Comparison of ENCODE assay signal across 8 mouse cellular contexts in the genomic region with DNA sequence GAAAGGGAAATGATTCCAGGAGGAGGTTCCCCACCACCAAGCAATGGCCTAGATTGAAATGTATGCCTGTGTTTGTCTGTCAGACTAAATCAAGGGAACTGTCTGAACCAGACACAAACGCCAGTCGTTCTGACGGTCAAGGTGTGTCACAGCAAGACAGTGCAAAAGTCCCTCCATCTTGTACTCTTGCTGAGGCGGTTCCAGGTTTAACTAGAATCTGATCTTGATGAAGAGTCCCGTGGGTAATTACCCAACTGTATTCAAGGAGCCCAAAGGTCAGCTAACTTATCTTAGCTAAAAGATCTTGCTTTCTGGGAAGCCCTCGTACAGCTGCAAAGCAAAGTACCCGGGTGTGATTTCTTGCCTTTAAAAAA. TPM values are rescaled to one million over a fixed set of nuclear protein-coding genes. Genes with fewer than 3 reads are reported as not detected.
DNase-seq lines count a peak whose midpoint lies in the region; ATAC-seq and TF ChIP-seq lines count a peak whose summit lies in the region.

No protein-coding gene starts in this region.

- H3K9ac ChIP-seq in lung, embryonic 14.5 days: peak overlapping the region; percentile 80; the same call in 1 of the 2 replicates
- H3K9ac ChIP-seq in limb, embryonic 11.5 days (ENCODE audit: low read length): peak overlapping the region; percentile 86; the same call in 1 of the 2 replicates

- ATAC-seq in lung, embryonic 14.5 days (ENCODE audit: insufficient read depth): no peak
- ATAC-seq in erythroblast, adult 5-6 weeks (replicated peaks; ENCODE audit: low FRiP score, poor library complexity, severe bottlenecking): 0 out of 2 replicates have a peak, but pooled peaks have one; percentile 7
- no peak for ATAC-seq in limb, embryonic 11.5 days (ENCODE audit: insufficient number of reproducible peaks, low FRiP score, low TSS enrichment, low read depth)

- TF ChIP-seq CTCF in lung, embryonic 14.5 days (IDR thresholded peaks at IDR 0.05; ENCODE audit: low read depth): no peak
- TF ChIP-seq CTCF in small intestine, adult 2 months (IDR thresholded peaks at IDR 0.05; ENCODE audit: extremely low read depth, insufficient read length, insufficient replicate concordance, low read depth, low read length): no peak

- H3K27ac ChIP-seq in lung, embryonic 14.5 days (ENCODE audit: low read depth): peak overlapping the region; percentile 32; the same call in 1 of the 2 replicates
- no peak overlapping the region for H3K27ac ChIP-seq in limb, embryonic 11.5 days (replicated peaks; ENCODE audit: low read depth, low read length)
- H3K27ac ChIP-seq in small intestine, adult 2 months (ENCODE audit: insufficient read depth, low read depth, low read length): peak overlapping the region; percentile 97

- peak overlapping the region; percentile 82 for H3K4me3 ChIP-seq in lung, embryonic 14.5 days (ENCODE audit: low read depth, low read length)
- peak overlapping the region; percentile 74 for H3K4me3 ChIP-seq in limb, embryonic 11.5 days (ENCODE audit: low read depth, low read length)
- H3K4me3 ChIP-seq in small intestine, adult 2 months (ENCODE audit: low read depth, low read length): peak overlapping the region; percentile 76

- H3K36me3 ChIP-seq in lung, embryonic 14.5 days (ENCODE audit: insufficient read depth): peaks cover 36% of the 10 kb centered on the region
- H3K36me3 ChIP-seq in limb, embryonic 11.5 days (ENCODE audit: control insufficient read depth, insufficient read depth, low read length): peaks cover 17% of the 10 kb centered on the region
- peaks cover 26% of the 10 kb centered on the region for H3K36me3 ChIP-seq in small intestine, adult 2 months (ENCODE audit: control insufficient read depth, insufficient read depth, low read length)

- peaks cover 11% of the 10 kb centered on the region; the same call in 1 of the 2 replicates for H3K9me3 ChIP-seq in lung, embryonic 14.5 days (ENCODE audit: low read depth, low read length)
- no peaks in the 10 kb centered on the region; the same call in 1 of the 2 replicates for H3K9me3 ChIP-seq in limb, embryonic 11.5 days (ENCODE audit: control insufficient read depth, low read length)

- H3K4me2 ChIP-seq in lung, embryonic 14.5 days: peak overlapping the region; percentile 94
- H3K4me2 ChIP-seq in limb, embryonic 11.5 days (ENCODE audit: low read depth, severe bottlenecking): peak overlapping the region; percentile 89

- no peak for DNase-seq in lung, embryonic 14.5 days
- DNase-seq in lung, adult 18-20 months: no peak
- no peak for DNase-seq in limb, embryonic 11.5 days (ENCODE audit: low spot score)
- DNase-seq in gastrocnemius, postnatal 10 days: no peak
- no peak for DNase-seq in cerebellum, adult 18-20 months
- no peak for DNase-seq in frontal cortex, postnatal 14 days (ENCODE audit: low spot score in 2 of 2)

- no peaks in the 10 kb centered on the region for H3K4me1 ChIP-seq in lung, embryonic 14.5 days (ENCODE audit: insufficient read depth)
- no peaks in the 10 kb centered on the region for H3K4me1 ChIP-seq in limb, embryonic 11.5 days (ENCODE audit: control insufficient read depth, insufficient read depth, low read length)
- H3K4me1 ChIP-seq in small intestine, adult 2 months (ENCODE audit: control insufficient read depth, insufficient read depth, insufficient read length, low read length): peaks cover 6% of the 10 kb centered on the region

- no peak for TF ChIP-seq POLR2A in small intestine, adult 2 months (IDR thresholded peaks at IDR 0.05; ENCODE audit: low read depth, low read length)

- 80% methylated on average over 7 of the region's 7 CpGs for WGBS in lung, embryonic 14.5 days
- 91% methylated on average over 7 of the region's 7 CpGs for WGBS in limb, embryonic 11.5 days
- 25% methylated on average over 7 of the region's 7 CpGs for WGBS in small intestine, adult 2 months

- no peaks in the 10 kb centered on the region for H3K27me3 ChIP-seq in lung, embryonic 14.5 days (ENCODE audit: insufficient read depth, low read length)
- no peaks in the 10 kb centered on the region for H3K27me3 ChIP-seq in limb, embryonic 11.5 days (ENCODE audit: control insufficient read depth, insufficient read depth, low read length)
- no peaks in the 10 kb centered on the region for H3K27me3 ChIP-seq in small intestine, adult 2 months (ENCODE audit: control insufficient read depth, insufficient read depth, low read length)

RNA-seq across cellular contexts. Expression of gene 2210016F16Rik, which starts 0.5 kb away (rescaled TPM):
- 34.0 and 34.2 TPM in 2 replicates for polyA plus RNA-seq in lung, embryonic 14.5 days (2014; fragmentation: Nextera tagmentation; extraction: Ambion mirVana)
- 4.8 and 6.7 TPM in 2 replicates for total RNA-seq in erythroblast, adult 5-6 weeks (2015; ENCODE audit: low replicate concordance)
- total RNA-seq in erythroblast, adult 5-6 weeks (2017; ENCODE audit: low replicate concordance): 2.2 and 3.1 TPM in 2 replicates
- polyA plus RNA-seq in limb, embryonic 11.5 days (2014; fragmentation: Nextera tagmentation; extraction: Ambion mirVana): 21.0 and 22.5 TPM in 2 replicates
- 44.2 and 171 TPM in 2 replicates for polyA plus RNA-seq in small intestine, adult 2 months (2012; rRNA removed)
- total RNA-seq in gastrocnemius, postnatal 10 days (2021): 10 to 100 TPM; 11.5 to 11.9 TPM

RNA-seq across cellular contexts. Expression of gene Rmi1, which starts 16.5 kb away (rescaled TPM):
- 25.7 and 28.8 TPM in 2 replicates for polyA plus RNA-seq in lung, embryonic 14.5 days (2014; fragmentation: Nextera tagmentation; extraction: Ambion mirVana)
- 12.7 and 15.8 TPM in 2 replicates for total RNA-seq in erythroblast, adult 5-6 weeks (2015; ENCODE audit: low replicate concordance)
- 10.2 and 10.5 TPM in 2 replicates for total RNA-seq in erythroblast, adult 5-6 weeks (2017; ENCODE audit: low replicate concordance)
- 33.2 and 35.7 TPM in 2 replicates for polyA plus RNA-seq in limb, embryonic 11.5 days (2014; fragmentation: Nextera tagmentation; extraction: Ambion mirVana)
- 2.8 and 5.5 TPM in 2 replicates for polyA plus RNA-seq in small intestine, adult 2 months (2012; rRNA removed)
- total RNA-seq in gastrocnemius, postnatal 10 days (2021): 1 to 10 TPM; 6.5 to 7.8 TPM

RNA-seq across cellular contexts. Expression of gene Hnrnpk, which starts 17.6 kb away (rescaled TPM):
- polyA plus RNA-seq in lung, embryonic 14.5 days (2014; fragmentation: Nextera tagmentation; extraction: Ambion mirVana): 1,795 and 1,797 TPM in 2 replicates
- total RNA-seq in erythroblast, adult 5-6 weeks (2015; ENCODE audit: low replicate concordance): 213 and 264 TPM in 2 replicates
- total RNA-seq in erythroblast, adult 5-6 weeks (2017; ENCODE audit: low replicate concordance): 500 and 598 TPM in 2 replicates
- polyA plus RNA-seq in limb, embryonic 11.5 days (2014; fragmentation: Nextera tagmentation; extraction: Ambion mirVana): 2,216 and 2,331 TPM in 2 replicates
- polyA plus RNA-seq in small intestine, adult 2 months (2012; rRNA removed): 36.9 and 97.8 TPM in 2 replicates
- total RNA-seq in gastrocnemius, postnatal 10 days (2021): 100 to 1,000 TPM; 504 to 564 TPM

RNA-seq across cellular contexts. Expression of gene Kif27, which starts 26.6 kb away (rescaled TPM):
- 0.61 and 0.82 TPM in 2 replicates for polyA plus RNA-seq in lung, embryonic 14.5 days (2014; fragmentation: Nextera tagmentation; extraction: Ambion mirVana)
- total RNA-seq in erythroblast, adult 5-6 weeks (2015; ENCODE audit: low replicate concordance): not detected in 2 replicates
- total RNA-seq in erythroblast, adult 5-6 weeks (2017; ENCODE audit: low replicate concordance): not detected in 2 replicates
- 1.0 and 1.1 TPM in 2 replicates for polyA plus RNA-seq in limb, embryonic 11.5 days (2014; fragmentation: Nextera tagmentation; extraction: Ambion mirVana)
- polyA plus RNA-seq in small intestine, adult 2 months (2012; rRNA removed): 0.03 and 0.32 TPM in 2 replicates
- total RNA-seq in gastrocnemius, postnatal 10 days (2021): under 1 TPM; 0.33 to 0.34 TPM

Comparison
In these comparisons a context has a peak if more than half of its experiments do, and no peak if none do; other contexts are left out.
1. RNA of gene Hnrnpk, which starts 17.6 kb away (polyA plus RNA-seq): 2,216 to 2,331 TPM in limb, embryonic 11.5 days and 1,795 to 1,797 TPM in lung, embryonic 14.5 days; 36.9 to 97.8 TPM in small intestine, adult 2 months; every median in the first group is over 10 times any median in the second.
2. Peak in every context shown above with its lines, with median percentiles within 50 percentile points of each other: H3K4me3 ChIP-seq.